Mouse (Mus musculus): Measurements from ENCODE around the gene Ubxn1.

- TF ChIP-seq CTCF (IDR thresholded peaks at IDR 0.05; ENCODE audit: borderline replicate concordance, control insufficient read depth, extremely low read depth, insufficient read depth, low read length, poor library complexity) (no peak), POLR2A (IDR thresholded peaks at IDR 0.05; ENCODE audit: control insufficient read depth, extremely low read depth, insufficient read depth, low read length, poor library complexity) (no peak)
These were observed 22.9 kb upstream of the Ubxn1 start for GRCm38 (mm10) chr19:8848356-8848755.

Data from thymus, adult 2 months (tissue).